Mouse (Mus musculus) T-helper 17 cell (primary cell): ENCODE measurements at regions not wholly inside any gene's neighbourhood (a gene's known extent, or its start where the extent isn't known, plus 50 kb on each side); places are given as distances from the start of the nearest gene placed in this dataset.

Experiments used
- in situ Hi-C, 2 experiments: fragments of 300-600 bp; cut with MboI, MseI; formaldehyde crosslinking; loops; 1 replicate in 1 of 2; 2 replicates in 1 of 2; pipeline ENCODE4 v1.15.1; 2025; ENCODE audit warnings: high pct_unique_total_duplicates in 2 of 2

- in situ Hi-C loops, result no loop called here
Measured at GRCm38 (mm10) chr13:103483392-103483791, 149.1 kb upstream of the Mast4 start.

- in situ Hi-C loops, result loop anchor here in 1 of 2 experiments (10.0 kb wide), 1 partner anchor 1628 kb away; no protein-coding TSS in a partner anchor
Measured at GRCm38 (mm10) chr13:103476328-103476727, 142.0 kb upstream of the Mast4 start.

- in situ Hi-C loops, result loop anchor here in 1 of 2 experiments (10.0 kb wide), 1 partner anchor 1633 kb away; no protein-coding TSS in a partner anchor
Measured at GRCm38 (mm10) chr13:103472216-103472615, 137.9 kb upstream of the Mast4 start.

- in situ Hi-C loops, result loop anchor here in 1 of 2 experiments (10.0 kb wide), 1 partner anchor 1635 kb away; no protein-coding TSS in a partner anchor
Measured at GRCm38 (mm10) chr13:103470141-103470540, 135.8 kb upstream of the Mast4 start.

GRCm38 (mm10) chr13:103460499-103460898 is 126.2 kb upstream of the Mast4 start:
- in situ Hi-C loops, result no loop called here

- in situ Hi-C loops, result no loop called here
Measured at GRCm38 (mm10) chr13:103459486-103460147, 125.3 kb upstream of the Mast4 start.

- in situ Hi-C loops, result no loop called here
Measured at GRCm38 (mm10) chr13:103452837-103453236, 118.5 kb upstream of the Mast4 start.

GRCm38 (mm10) chr13:103430589-103430988 is 96.3 kb upstream of the Mast4 start:
- in situ Hi-C loops, result no loop called here

- in situ Hi-C loops, result no loop called here
Measured at GRCm38 (mm10) chr13:103424011-103424410, 89.7 kb upstream of the Mast4 start.

GRCm38 (mm10) chr13:103423417-103423816 is 89.1 kb upstream of the Mast4 start:
- in situ Hi-C loops, result no loop called here

- in situ Hi-C loops, result no loop called here
Measured at GRCm38 (mm10) chr13:103422997-103423396, 88.7 kb upstream of the Mast4 start.

GRCm38 (mm10) chr13:103419146-103419545 is 84.8 kb upstream of the Mast4 start:
- in situ Hi-C loops, result no loop called here

- in situ Hi-C loops, result no loop called here
Measured at GRCm38 (mm10) chr13:103417256-103417655, 83.0 kb upstream of the Mast4 start.

- in situ Hi-C loops, result no loop called here
Measured at GRCm38 (mm10) chr13:103415335-103415734, 81.0 kb upstream of the Mast4 start.

GRCm38 (mm10) chr13:103412566-103412965 is 78.3 kb upstream of the Mast4 start:
- in situ Hi-C loops, result no loop called here

GRCm38 (mm10) chr13:103409286-103409685 is 75.0 kb upstream of the Mast4 start:
- in situ Hi-C loops, result no loop called here

- in situ Hi-C loops, result no loop called here
Measured at GRCm38 (mm10) chr13:103396526-103397020, 62.3 kb upstream of the Mast4 start.

- in situ Hi-C loops, result no loop called here
Measured at GRCm38 (mm10) chr13:103396099-103396498, 61.8 kb upstream of the Mast4 start.

- in situ Hi-C loops, result no loop called here
Measured at GRCm38 (mm10) chr13:103392581-103392980, 58.3 kb upstream of the Mast4 start.

GRCm38 (mm10) chr13:103391396-103391795 is 57.1 kb upstream of the Mast4 start:
- in situ Hi-C loops, result no loop called here

- in situ Hi-C loops, result no loop called here
Measured at GRCm38 (mm10) chr13:103390991-103391390, 56.7 kb upstream of the Mast4 start.

GRCm38 (mm10) chr13:103386948-103387347 is 52.7 kb upstream of the Mast4 start:
- in situ Hi-C loops, result loop anchor here in 1 of 2 experiments (10.0 kb wide), 1 partner anchor 618 kb away; no protein-coding TSS in a partner anchor
